Mouse (Mus musculus) heart, embryonic 12.5 days (tissue): ENCODE data around the gene Noc2l. TPM values are rescaled to one million over a fixed set of nuclear protein-coding genes. Genes with fewer than 3 reads are reported as not detected.

ENCODE experiments used
- ATAC-seq: fragments of 200-750 bp; cut with Nextera tagmentation; 2 replicates; pipeline ENCODE4 v1.8.0; 2017; ENCODE audit warnings: moderate TSS enrichment, moderate library complexity; ENCODE audit not compliant: insufficient number of reproducible peaks, low FRiP score
- H3K27ac ChIP-seq: fragments of 300-500 bp; sonication (generic); 2 replicates; pipeline ENCODE4 v1.5.1; 2016; ENCODE audit warnings: mild to moderate bottlenecking, moderate library complexity; ENCODE audit not compliant: poor library complexity, severe bottlenecking
- H3K27me3 ChIP-seq: fragments of 300-500 bp; sonication (generic); replicated peaks from 2 replicates; pipeline ENCODE4 v1.6.1; 2016; ENCODE audit warnings: mild to moderate bottlenecking, moderate library complexity
- H3K36me3 ChIP-seq: fragments of 300-500 bp; sonication (generic); 2 replicates; pipeline ENCODE4 v1.6.1; 2016; ENCODE audit warnings: mild to moderate bottlenecking, moderate library complexity
- H3K4me1 ChIP-seq: fragments of 300-500 bp; sonication (generic); replicated peaks from 2 replicates; pipeline ENCODE4 v1.6.1; 2016; ENCODE audit warnings: mild to moderate bottlenecking
- H3K4me2 ChIP-seq: fragments of 300-500 bp; sonication (generic); 2 replicates; pipeline ENCODE4 v1.6.1; 2016; ENCODE audit warnings: mild to moderate bottlenecking, moderate library complexity
- H3K4me3 ChIP-seq: fragments of 300-500 bp; sonication (generic); 2 replicates; pipeline ENCODE4 v1.5.1; 2016; ENCODE audit warnings: mild to moderate bottlenecking
- H3K9ac ChIP-seq: fragments of 300-500 bp; sonication (generic); 2 replicates; pipeline ENCODE4 v1.6.1; 2016; ENCODE audit warnings: mild to moderate bottlenecking, moderate library complexity
- H3K9me3 ChIP-seq: fragments of 300-500 bp; sonication (generic); replicated peaks from 2 replicates; pipeline ENCODE4 v1.6.1; 2016; ENCODE audit warnings: mild to moderate bottlenecking, moderate library complexity
- WGBS: fragments of 180-500 bp; shearing (Covaris S2); methylation state at CpG from one replicate; pipeline ENCODE4 v1.1.7; 2016; 5-methylcytosine and 5-hydroxymethylcytosine counted together
- polyA plus RNA-seq: library from polyadenylated mRNA; unstranded; fragments of >200 nt; fragmentation: Nextera tagmentation; extraction: Ambion mirVana; gene quantifications from 2 replicates; pipeline ENCODE4 v1.2.1, GENCODE M21; 2016

Gene Noc2l
- polyA plus RNA-seq, 1 experiment from 2014 or later: 54.7 TPM

DNA sequence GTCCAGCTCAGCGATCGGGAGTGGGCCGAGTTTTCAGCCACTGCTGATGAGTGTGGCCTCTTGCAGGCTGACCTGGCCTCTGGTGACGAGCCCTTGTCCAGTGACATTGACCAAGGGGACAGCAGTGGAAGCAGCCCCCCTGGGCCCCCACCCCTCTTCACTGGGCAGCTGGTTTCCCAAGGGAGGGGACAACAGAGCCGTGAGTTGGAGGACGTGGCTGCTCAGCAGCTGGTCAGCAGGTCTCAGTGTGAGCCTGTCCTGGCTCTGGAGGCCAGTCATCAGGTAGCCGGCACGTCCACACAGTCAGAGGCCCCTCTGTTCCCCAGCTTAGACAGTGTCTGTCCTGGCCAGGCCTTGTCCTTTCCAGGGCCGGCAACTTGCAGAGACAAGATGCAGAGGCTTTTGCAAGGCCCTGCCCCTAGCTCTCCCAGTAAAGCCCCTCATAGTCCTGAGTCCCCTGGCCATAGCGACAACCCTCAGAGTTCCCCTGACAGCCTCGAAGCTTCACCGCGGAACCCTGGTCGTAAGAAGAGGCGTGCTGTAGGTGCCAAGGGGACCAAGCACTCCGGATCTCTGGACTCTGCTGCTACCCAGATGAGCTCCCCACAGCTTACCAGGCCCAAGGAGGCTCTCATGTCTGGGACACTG is 18.7 kb upstream of the Noc2l start:
- no peak overlapping the region for H3K27ac ChIP-seq
- H3K4me3 ChIP-seq: no peak overlapping the region

DNA sequence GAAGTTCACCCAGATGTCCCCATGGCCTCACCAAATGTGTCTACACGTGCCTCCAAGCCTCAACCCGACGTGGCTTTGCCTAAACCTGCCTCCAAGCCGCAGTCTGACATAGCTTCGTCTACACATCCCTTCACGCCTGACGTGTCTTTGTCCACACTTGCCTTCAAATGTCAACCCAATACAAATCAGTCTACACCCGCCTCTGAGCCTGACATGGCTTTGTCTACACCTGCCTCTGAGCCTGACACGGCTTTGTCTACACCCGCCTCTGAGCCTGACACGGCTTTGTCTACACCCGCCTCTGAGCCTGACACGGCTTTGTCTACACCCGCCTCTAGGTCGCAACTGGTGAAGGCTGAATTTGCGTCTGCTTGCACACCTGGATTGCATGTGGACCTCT is 18.0 kb upstream of the Noc2l start:
- Histone ChIP-seq H3K4me3 (no peak overlapping the region), H3K4me1 (peaks cover 23% of the 10 kb centered on the region), H3K9me3 (no peaks in the 10 kb centered on the region), H3K27ac (no peak overlapping the region), H3K4me2 (no peak overlapping the region), H3K9ac (no peak overlapping the region), H3K27me3 (no peaks in the 10 kb centered on the region), H3K36me3 (no peaks in the 10 kb centered on the region)
- WGBS: 77% methylated on average over 16 of the region's 16 CpGs
- no peak for ATAC-seq

More for the DNA sequence above, 18.7 kb upstream of the Noc2l start:
- no peak overlapping the region for H3K4me2 ChIP-seq
- H3K9me3 ChIP-seq: no peaks in the 10 kb centered on the region
- no peaks in the 10 kb centered on the region for H3K36me3 ChIP-seq
- H3K9ac ChIP-seq: peak overlapping the region; percentile 44; the same call in 1 of the 2 replicates
- H3K27me3 ChIP-seq: no peaks in the 10 kb centered on the region
- peaks cover 23% of the 10 kb centered on the region for H3K4me1 ChIP-seq
- WGBS: 69% methylated on average over 16 of the region's 16 CpGs
- no peak for ATAC-seq

DNA sequence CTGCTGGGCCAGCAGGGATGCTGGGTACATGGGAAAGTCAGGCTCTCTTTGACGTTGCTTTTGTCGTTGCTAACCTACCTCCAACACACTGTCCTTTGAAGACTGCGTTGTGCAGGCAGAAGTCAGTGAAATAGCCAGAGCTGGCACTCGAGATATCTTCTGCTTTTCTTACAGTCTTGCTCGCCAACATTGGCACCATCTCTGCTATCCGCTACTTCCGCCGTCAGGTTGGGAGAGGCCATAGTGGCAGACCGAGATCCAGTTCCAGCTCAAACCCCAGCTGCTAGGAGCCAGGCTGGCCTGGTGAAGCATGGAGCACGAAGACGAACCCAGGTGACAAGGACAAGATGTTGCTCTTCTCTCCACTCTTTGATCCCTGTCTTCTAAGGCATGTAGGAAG is 15.9 kb upstream of the Noc2l start:
- 85% methylated on average over 11 of the region's 11 CpGs for WGBS
- Histone ChIP-seq H3K9ac (no peak overlapping the region), H3K27ac (no peak overlapping the region), H3K9me3 (no peaks in the 10 kb centered on the region), H3K4me2 (no peak overlapping the region), H3K27me3 (no peaks in the 10 kb centered on the region), H3K4me3 (no peak overlapping the region), H3K36me3 (no peaks in the 10 kb centered on the region), H3K4me1 (peaks cover 23% of the 10 kb centered on the region)
- no peak for ATAC-seq

DNA sequence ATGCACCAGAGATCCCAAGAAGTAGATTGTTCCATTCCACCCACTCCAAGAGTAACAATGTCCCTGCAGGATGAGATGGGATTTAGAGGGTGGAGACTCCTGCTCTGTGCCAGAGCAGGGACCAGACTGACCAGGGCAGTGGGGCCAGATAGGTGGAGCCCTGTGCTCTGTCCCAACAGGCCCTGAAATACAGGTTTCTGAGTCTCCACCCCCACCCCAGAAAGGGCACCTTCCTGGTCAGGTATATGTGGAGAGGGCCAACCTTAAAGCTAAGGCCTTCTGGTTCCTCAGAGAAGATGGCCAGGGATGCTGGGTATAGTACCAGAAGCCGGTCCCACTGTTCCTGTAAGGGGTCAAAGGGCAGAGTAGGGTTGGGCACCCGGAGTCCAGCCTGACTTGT is 11.5 kb upstream of the Noc2l start:
- H3K4me2 ChIP-seq: no peak overlapping the region
- no peaks in the 10 kb centered on the region for H3K27me3 ChIP-seq
- ATAC-seq: no peak
- no peak overlapping the region for H3K4me3 ChIP-seq
- H3K9me3 ChIP-seq: no peaks in the 10 kb centered on the region
- H3K36me3 ChIP-seq: peaks cover 5% of the 10 kb centered on the region
- peaks cover 15% of the 10 kb centered on the region for H3K4me1 ChIP-seq
- no peak overlapping the region for H3K27ac ChIP-seq
- H3K9ac ChIP-seq: no peak overlapping the region
- 67% methylated on average over 2 of the region's 2 CpGs for WGBS

DNA sequence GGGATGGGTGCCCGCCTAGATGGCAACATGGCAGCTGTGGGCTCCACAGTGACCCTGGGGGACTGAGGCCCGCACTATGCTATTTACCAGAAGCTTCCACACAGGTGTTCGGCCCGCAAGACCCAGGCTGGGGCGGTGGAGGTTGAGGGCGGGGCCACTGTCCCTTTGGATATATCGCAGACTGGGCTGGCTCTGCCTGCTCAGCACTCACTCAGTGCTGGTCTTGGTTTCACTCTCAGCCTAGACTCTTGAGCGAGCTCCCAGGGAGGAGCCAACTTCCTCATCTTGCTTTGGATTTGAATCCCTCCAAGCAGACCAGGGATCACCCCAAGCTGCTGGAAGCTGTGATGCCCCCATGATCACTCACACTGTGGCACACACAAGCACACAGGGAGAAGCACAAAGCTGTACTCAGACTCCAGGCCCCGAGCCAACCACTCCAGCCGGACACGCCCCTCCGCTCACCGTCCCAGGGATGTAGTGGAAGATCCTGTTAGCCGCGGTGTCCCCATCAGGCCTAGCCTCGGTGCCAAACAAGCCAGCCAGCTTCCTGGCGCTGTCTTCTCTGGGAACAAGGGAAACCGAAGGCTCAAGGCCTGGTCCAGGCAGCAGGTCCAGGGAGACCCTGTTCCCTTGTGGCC is 7.9 kb upstream of the Noc2l start:
- Histone ChIP-seq H3K4me3 (0 out of 2 replicates have a peak overlapping the region, but pooled peaks have one; percentile 9), H3K27ac (no peak overlapping the region), H3K4me2 (peak overlapping the region; percentile 56), H3K27me3 (no peaks in the 10 kb centered on the region; the same call in 1 of the 2 replicates), H3K9ac (0 out of 2 replicates have a peak overlapping the region, but pooled peaks have one; percentile 42), H3K4me1 (peaks cover 15% of the 10 kb centered on the region), H3K9me3 (no peaks in the 10 kb centered on the region), H3K36me3 (peaks cover 41% of the 10 kb centered on the region)
- peak; percentile 27 for ATAC-seq
- 42% methylated on average over 18 of the region's 18 CpGs for WGBS

DNA sequence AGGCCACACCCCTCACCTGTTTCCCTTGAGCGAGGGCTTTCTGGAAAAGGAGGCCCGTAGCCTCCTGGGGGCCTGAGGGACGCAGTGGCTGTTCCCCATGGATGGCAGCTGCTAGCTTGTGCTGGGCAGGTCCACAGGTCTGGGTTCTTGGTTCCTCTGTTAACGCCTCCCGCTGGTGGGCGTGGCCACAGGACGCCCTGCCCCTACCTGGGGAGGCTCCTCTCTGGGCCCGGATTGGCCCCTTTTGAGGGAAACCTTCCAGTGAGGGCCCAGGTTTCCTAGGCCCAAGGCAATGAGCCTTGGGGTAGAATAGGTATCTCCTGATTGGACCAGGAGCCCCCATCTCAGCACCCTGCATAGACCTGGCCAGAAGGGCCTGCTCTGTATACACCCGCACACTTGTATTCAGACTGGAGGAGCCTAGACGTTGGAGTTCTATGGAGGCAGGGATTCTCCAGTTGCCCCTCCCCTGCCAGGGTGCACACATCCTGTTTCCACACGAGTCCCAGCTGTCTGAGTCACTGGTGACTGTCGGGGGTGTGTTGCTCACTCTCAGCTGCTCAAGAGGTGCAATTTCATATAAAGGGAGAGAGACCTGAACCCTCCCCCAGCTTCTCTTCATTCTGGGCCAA is 7.3 kb upstream of the Noc2l start:
- Histone ChIP-seq H3K4me1 (peaks cover 18% of the 10 kb centered on the region), H3K4me2 (peak overlapping the region; percentile 56), H3K36me3 (peaks cover 46% of the 10 kb centered on the region), H3K9ac (0 out of 2 replicates have a peak overlapping the region, but pooled peaks have one; percentile 42), H3K9me3 (no peaks in the 10 kb centered on the region), H3K27ac (no peak overlapping the region), H3K27me3 (no peaks in the 10 kb centered on the region; the same call in 1 of the 2 replicates), H3K4me3 (0 out of 2 replicates have a peak overlapping the region, but pooled peaks have one; percentile 9)
- 19% methylated on average over 12 of the region's 12 CpGs for WGBS
- peak; percentile 52 for ATAC-seq

DNA sequence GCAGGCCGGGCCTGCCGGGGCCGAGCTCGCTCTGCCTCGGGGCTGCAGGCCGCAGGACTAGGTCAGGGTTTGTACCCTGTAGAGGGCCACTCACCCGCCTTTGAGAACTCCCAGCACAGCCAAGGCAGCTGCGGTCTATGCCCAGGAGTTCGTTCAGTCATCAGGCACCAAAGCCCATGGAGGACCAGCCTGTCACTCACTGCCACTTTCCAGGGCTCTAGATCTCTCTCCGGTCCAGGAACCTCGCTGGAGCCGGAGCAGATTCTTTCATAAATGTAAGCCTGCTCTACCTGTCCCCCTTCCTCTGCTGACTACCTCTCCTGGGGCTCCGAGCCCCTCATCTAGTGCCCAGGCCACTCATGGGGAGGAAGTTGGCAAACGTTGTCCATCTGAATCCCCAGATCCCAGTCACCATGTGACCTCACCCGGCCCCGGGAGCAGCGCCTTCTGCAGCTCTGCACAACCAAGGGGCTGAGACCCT is 1.7 kb upstream of the Noc2l start:
- Histone ChIP-seq H3K4me3 (peak overlapping the region; percentile 66), H3K9me3 (no peaks in the 10 kb centered on the region), H3K9ac (peak overlapping the region; percentile 88), H3K4me1 (peaks cover 15% of the 10 kb centered on the region), H3K4me2 (peak overlapping the region; percentile 96), H3K27me3 (no peaks in the 10 kb centered on the region; the same call in 1 of the 2 replicates), H3K36me3 (peaks cover 57% of the 10 kb centered on the region), H3K27ac (peak overlapping the region; percentile 68; the same call in 1 of the 2 replicates)
- ATAC-seq: 0 out of 2 replicates have a peak, but pooled peaks have one; percentile 4
- 5% methylated on average over 17 of the region's 17 CpGs for WGBS

DNA sequence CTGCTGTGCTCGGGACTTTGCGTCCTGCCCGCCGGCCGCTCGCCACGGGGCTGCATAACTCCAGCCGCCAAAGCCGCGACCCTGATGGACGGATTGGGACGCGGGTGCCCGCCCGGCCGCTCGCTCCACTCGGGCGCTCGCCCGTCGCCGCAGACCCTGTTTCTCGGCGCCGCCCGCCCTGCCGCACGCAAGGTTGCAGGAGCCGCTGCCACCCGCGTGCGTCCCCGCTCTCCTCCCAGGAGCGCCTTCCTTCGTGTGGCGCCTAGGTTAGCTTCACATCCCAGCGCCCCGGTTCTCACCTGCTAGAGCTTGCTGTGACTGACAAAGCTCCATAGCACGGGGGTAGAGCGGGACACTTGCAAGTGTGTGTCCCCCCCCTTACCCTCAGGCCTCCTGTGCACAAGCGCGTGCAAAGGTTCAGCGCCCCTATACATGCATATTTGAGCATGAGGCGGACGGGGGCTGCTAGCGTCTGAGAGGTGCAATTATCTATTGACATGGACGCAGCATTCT is 1.1 kb upstream of the Noc2l start, which contains the start of gene Plekhn1:
TSS of gene Plekhn1 (minus strand) at position 157 of the 513 bp plus-strand sequence.
- under 1% methylated on average over 29 of the region's 48 CpGs for WGBS
- Histone ChIP-seq H3K4me1 (peaks cover 15% of the 10 kb centered on the region), H3K4me3 (peak within 1 kb of the TSS; percentile 89), H3K4me2 (peak within 1 kb of the TSS; percentile 96), H3K27me3 (no peaks in the 10 kb centered on the region; the same call in 1 of the 2 replicates), H3K27ac (peak within 1 kb of the TSS; percentile 75), H3K9ac (peak within 1 kb of the TSS; percentile 88), H3K9me3 (no peaks in the 10 kb centered on the region), H3K36me3 (peaks cover 57% of the 10 kb centered on the region)
- peak; percentile 48 for ATAC-seq

DNA sequence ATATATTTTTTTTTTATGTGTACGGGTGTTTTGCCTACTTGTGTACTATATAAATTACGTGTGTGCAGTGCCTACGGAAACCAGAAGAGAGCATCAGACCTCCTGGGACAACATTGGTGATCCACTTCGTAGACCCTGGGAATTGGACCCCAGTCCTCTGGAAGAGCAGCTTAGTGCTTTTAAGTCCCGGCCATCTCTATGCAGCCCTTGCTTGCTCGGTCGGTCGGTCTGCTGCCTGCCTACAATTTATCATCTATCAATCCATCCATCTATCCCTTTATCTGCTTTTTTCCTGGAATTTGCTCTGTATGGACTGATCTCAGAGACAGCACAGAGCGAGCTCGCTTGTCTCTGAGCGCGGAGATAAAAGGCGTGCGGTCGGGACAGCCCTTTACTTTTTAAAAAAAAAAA is 445 bp upstream of the Noc2l start:
- Histone ChIP-seq H3K4me2 (peak overlapping the region; percentile 96), H3K36me3 (peaks cover 57% of the 10 kb centered on the region), H3K9ac (peak overlapping the region; percentile 80; the same call in 1 of the 2 replicates), H3K27me3 (no peaks in the 10 kb centered on the region), H3K9me3 (no peaks in the 10 kb centered on the region), H3K4me1 (peaks cover 15% of the 10 kb centered on the region), H3K27ac (peak overlapping the region; percentile 75; the same call in 1 of the 2 replicates), H3K4me3 (peak overlapping the region; percentile 89)
- 1% methylated on average over 15 of the region's 15 CpGs for WGBS
- peak; percentile 29 for ATAC-seq

DNA sequence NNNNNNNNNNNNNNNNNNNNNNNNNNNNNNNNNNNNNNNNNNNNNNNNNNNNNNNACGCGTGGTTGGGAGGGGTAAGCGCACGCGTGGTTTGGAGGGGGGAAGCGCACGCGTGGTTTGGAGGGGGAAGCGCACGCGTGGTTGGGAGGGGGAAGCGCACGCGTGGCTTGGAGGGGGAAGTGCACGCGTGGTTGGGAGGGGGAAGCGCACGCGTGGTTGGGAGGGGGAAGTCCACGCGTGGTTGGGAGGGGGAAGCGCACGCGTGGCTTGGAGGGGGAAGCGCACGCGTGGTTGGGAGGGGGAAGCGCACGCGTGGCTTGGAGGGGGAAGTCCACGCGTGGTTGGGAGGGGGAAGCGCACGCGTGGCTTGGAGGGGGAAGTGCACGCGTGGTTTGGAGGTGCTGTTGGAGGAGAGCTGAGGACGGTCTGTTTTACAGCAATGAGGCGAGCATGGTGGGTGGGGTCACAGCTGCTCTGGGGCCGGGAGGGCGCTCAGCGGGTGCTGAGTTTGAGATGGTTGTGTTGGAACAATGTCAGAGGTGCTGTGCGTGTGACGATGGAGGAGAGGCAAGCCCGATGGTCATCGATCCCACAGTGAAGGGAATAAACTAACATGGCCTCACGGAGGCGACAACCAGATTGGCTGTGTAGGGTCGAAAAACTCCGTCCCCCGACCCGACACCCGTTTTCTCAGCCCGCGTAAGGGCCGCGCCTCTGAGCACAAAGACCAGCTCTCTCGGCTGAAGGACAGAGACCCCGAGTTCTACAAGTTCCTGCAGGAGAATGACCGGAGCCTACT is 1.0 kb downstream of the Noc2l start:
- Histone ChIP-seq H3K36me3 (peaks cover 57% of the 10 kb centered on the region), H3K9ac (peak overlapping the region; percentile 80; the same call in 1 of the 2 replicates), H3K4me1 (peaks cover 15% of the 10 kb centered on the region), H3K4me2 (peak overlapping the region; percentile 96), H3K9me3 (no peaks in the 10 kb centered on the region), H3K4me3 (peak overlapping the region; percentile 89), H3K27me3 (no peaks in the 10 kb centered on the region), H3K27ac (no peak overlapping the region)
- no peak for ATAC-seq
- WGBS: 28% methylated on average over 58 of the region's 60 CpGs
